21 mouse cellular contexts compared by ENCODE assay signal in the genomic region with DNA sequence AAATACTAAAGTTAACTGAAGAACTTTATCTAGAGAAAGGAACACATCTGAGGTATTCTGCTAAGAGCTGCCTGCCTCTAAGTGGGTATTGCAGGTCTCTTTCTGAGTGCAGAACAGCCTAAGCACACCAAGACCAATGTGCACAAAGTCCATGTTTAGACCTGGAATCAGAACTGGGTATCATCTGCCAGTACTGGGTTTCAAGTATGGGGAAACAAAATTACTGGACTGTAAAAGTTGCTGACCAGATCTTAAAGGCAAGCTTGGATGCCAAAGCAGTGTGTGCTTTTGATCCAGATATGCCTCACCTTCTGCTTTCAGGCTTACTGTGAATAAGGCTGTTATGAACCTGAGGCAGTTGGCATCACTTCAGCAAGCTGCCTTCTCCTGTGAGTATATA.
DNase-seq lines count a peak whose midpoint lies in the region; ATAC-seq lines count a peak whose summit lies in the region.
"Had no signal": no experiment of that assay in that cellular context is flagged by ENCODE, and none has a peak within 500 bp of the region (broad histone marks: within the 10 kb centered on the region; RNA-seq: fewer than 3 reads in every experiment).

No protein-coding gene starts in this region.

- H3K9me3 ChIP-seq in kidney, embryonic 14.5 days (ENCODE audit: control insufficient read depth, low read length) = no peaks in the 10 kb centered on the region
- H3K9me3 ChIP-seq: embryonic facial prominence, embryonic 13.5 days; embryonic facial prominence, embryonic 15.5 days; forebrain, embryonic 10.5 days; forebrain, embryonic 12.5 days had no signal

- no peaks in the 10 kb centered on the region for H3K4me1 ChIP-seq in kidney, embryonic 14.5 days (ENCODE audit: control insufficient read depth, insufficient read depth, low read length)
- H3K4me1 ChIP-seq: embryonic facial prominence, embryonic 13.5 days; embryonic facial prominence, embryonic 15.5 days; forebrain, embryonic 10.5 days; forebrain, embryonic 12.5 days had no signal

- H3K9ac ChIP-seq in kidney, embryonic 14.5 days (ENCODE audit: low read depth, low read length) = no peak overlapping the region
- H3K9ac ChIP-seq: embryonic facial prominence, embryonic 13.5 days; embryonic facial prominence, embryonic 15.5 days; forebrain, embryonic 12.5 days had no signal

- no peak overlapping the region for H3K4me3 ChIP-seq in kidney, embryonic 14.5 days (ENCODE audit: low read length)
- H3K4me3 ChIP-seq: embryonic facial prominence, embryonic 13.5 days; embryonic facial prominence, embryonic 15.5 days; erythroblast, embryonic 14.5 days; forebrain, embryonic 10.5 days; forebrain, embryonic 12.5 days had no signal

- no peak for ATAC-seq in kidney, embryonic 14.5 days (ENCODE audit: low FRiP score, low TSS enrichment)
- ATAC-seq: forebrain, embryonic 14.5 days; forebrain, embryonic 16.5 days had no signal

- peak; percentile 15 for DNase-seq in kidney, adult 11 months
- DNase-seq in kidney, postnatal 25 days = no peak
- DNase-seq in kidney, adult 8-10 months = peak; percentile 13 to 20
- DNase-seq in kidney, postnatal 36 days = peak; percentile 5 to 27
- DNase-seq in kidney, postnatal 14 days = no peak
- DNase-seq: adrenal gland, adult 2 months; adrenal gland, postnatal 10 days; adrenal gland, postnatal 25 days; cerebellum, adult 11 months; cerebellum, adult 2 months; cerebellum, adult 9-10 months; cerebellum, postnatal 36 days; embryo, embryonic 11 days had no signal

- no peaks in the 10 kb centered on the region for H3K27me3 ChIP-seq in kidney, embryonic 14.5 days (ENCODE audit: control insufficient read depth, insufficient read depth, low read length)
- H3K27me3 ChIP-seq: embryonic facial prominence, embryonic 13.5 days; embryonic facial prominence, embryonic 15.5 days; forebrain, embryonic 12.5 days had no signal

- H3K36me3 ChIP-seq in kidney, embryonic 14.5 days (ENCODE audit: control insufficient read depth, insufficient read depth, low read length) = no peaks in the 10 kb centered on the region
- H3K36me3 ChIP-seq: embryonic facial prominence, embryonic 13.5 days; embryonic facial prominence, embryonic 15.5 days; forebrain, embryonic 10.5 days; forebrain, embryonic 12.5 days had no signal

- no peak overlapping the region for H3K27ac ChIP-seq in kidney, embryonic 14.5 days (ENCODE audit: low read depth, low read length)
- H3K27ac ChIP-seq: embryonic facial prominence, embryonic 13.5 days; embryonic facial prominence, embryonic 15.5 days; forebrain, embryonic 10.5 days; forebrain, embryonic 12.5 days had no signal

- no peak overlapping the region for H3K4me2 ChIP-seq in kidney, embryonic 14.5 days (replicated peaks; ENCODE audit: low read depth, low read length)
- H3K4me2 ChIP-seq: embryonic facial prominence, embryonic 13.5 days; embryonic facial prominence, embryonic 15.5 days; forebrain, embryonic 12.5 days had no signal

Comparison
In these comparisons a context has a peak if more than half of its experiments do, and no peak if none do; other contexts are left out.
1. DNase-seq: peak in kidney, adult 11 months (single experiment), kidney, adult 8-10 months (2 of 2) and kidney, postnatal 36 days (2 of 2); none in kidney, postnatal 25 days (0 of 2) and kidney, postnatal 14 days (single experiment).